Mouse (Mus musculus): ENCODE measurements around the gene Meis1. TPM values are rescaled to one million over a fixed set of nuclear protein-coding genes. Genes with fewer than 3 reads are reported as not detected.

Meis1 gene
- total and polyA plus RNA-seq, 3 experiments, result 8.2 to 16.5 TPM; not detected in 1

- Histone ChIP-seq H3K27me3 (ENCODE audit: control insufficient read depth in 1 of 2, insufficient read depth in 2 of 2, low read length in 2 of 2) (no peaks in the 10 kb centered on the region), H3K27ac (ENCODE audit: control insufficient read depth, low read depth, low read length) (no peak overlapping the region), H3K4me1 (ENCODE audit: control insufficient read depth in 1 of 2, insufficient read depth in 2 of 2, low read length in 2 of 2) (no peaks in the 10 kb centered on the region), H3K36me3 (ENCODE audit: control insufficient read depth in 1 of 2, insufficient read depth in 2 of 2, low read length in 2 of 2) (no peaks in the 10 kb centered on the region; a peak in 1 of 4 replicates), H3K79me2 (ENCODE audit: control insufficient read depth, insufficient read depth, low read length, poor library complexity) (no peaks in the 10 kb centered on the region), H3K4me3 (ENCODE audit: control insufficient read depth in 1 of 2, insufficient read depth in 1 of 2, low read depth in 2 of 2, low read length in 2 of 2) (no peak overlapping the region), H3K9ac (ENCODE audit: control insufficient read depth, low read depth, low read length, poor library complexity, severe bottlenecking) (no peak overlapping the region), H3K9me3 (replicated peaks; ENCODE audit: insufficient read depth, low read length) (no peaks in the 10 kb centered on the region)
- TF ChIP-seq ETS1 (IDR thresholded peaks at IDR 0.05; ENCODE audit: low read depth, low read length) (no peak), TCF12 (IDR thresholded peaks at IDR 0.05; ENCODE audit: low read depth, low read length) (no peak), CHD1 (IDR thresholded peaks at IDR 0.05; ENCODE audit: low read depth, low read length) (no peak), RCOR1 (IDR thresholded peaks at IDR 0.05; ENCODE audit: low read depth, low read length) (no peak), JUND (IDR thresholded peaks at IDR 0.05; ENCODE audit: low read depth, low read length) (no peak), MEF2A (IDR thresholded peaks at IDR 0.05; ENCODE audit: extremely low read depth, insufficient replicate concordance, low read depth, low read length, poor library complexity, severe bottlenecking) (no peak), EP300 (IDR thresholded peaks at IDR 0.05; ENCODE audit: low read depth in 1 of 2, low read length in 2 of 2) (no peak), TBP (IDR thresholded peaks at IDR 0.05; ENCODE audit: low read depth, low read length) (no peak), CTCF (IDR thresholded peaks at IDR 0.05 in 2 of 3, conservative IDR thresholded peaks at IDR 0.05 in 1 of 3; ENCODE audit: control insufficient read depth in 1 of 3, insufficient read depth in 1 of 3, low read depth in 2 of 3, low read length in 3 of 3, poor library complexity in 1 of 3, severe bottlenecking in 1 of 3) (no peak), UBTF (IDR thresholded peaks at IDR 0.05; ENCODE audit: borderline replicate concordance, insufficient read depth, low read depth, low read length) (no peak), MYB (IDR thresholded peaks at IDR 0.05; ENCODE audit: low read depth, low read length) (no peak), BHLHE40 (IDR thresholded peaks at IDR 0.05; ENCODE audit: borderline replicate concordance, low read depth, low read length) (no peak), TAL1 (IDR thresholded peaks at IDR 0.05; ENCODE audit: low read length) (no peak)
- no peak for DNase-seq (ENCODE audit: low read depth, low spot score)
Observed at GRCm38 (mm10) chr11:19007068-19007467, 11.7 kb downstream of the Meis1 start.

- Histone ChIP-seq H3K27me3 (ENCODE audit: control insufficient read depth in 1 of 2, insufficient read depth in 2 of 2, low read length in 2 of 2) (no peaks in the 10 kb centered on the region), H3K4me1 (ENCODE audit: control insufficient read depth in 1 of 2, insufficient read depth in 2 of 2, low read length in 2 of 2) (no peaks in the 10 kb centered on the region), H3K9me3 (replicated peaks; ENCODE audit: insufficient read depth, low read length) (no peaks in the 10 kb centered on the region), H3K27ac (ENCODE audit: control insufficient read depth, low read depth, low read length) (no peak overlapping the region), H3K4me3 (ENCODE audit: control insufficient read depth in 1 of 2, insufficient read depth in 1 of 2, low read depth in 2 of 2, low read length in 2 of 2) (no peak overlapping the region), H3K9ac (ENCODE audit: control insufficient read depth, low read depth, low read length, poor library complexity, severe bottlenecking) (no peak overlapping the region), H3K79me2 (ENCODE audit: control insufficient read depth, insufficient read depth, low read length, poor library complexity) (no peaks in the 10 kb centered on the region), H3K36me3 (ENCODE audit: control insufficient read depth in 1 of 2, insufficient read depth in 2 of 2, low read length in 2 of 2) (no peaks in the 10 kb centered on the region; a peak in 1 of 4 replicates)
- DNase-seq (ENCODE audit: low read depth, low spot score), result no peak
- TF ChIP-seq CHD1 (IDR thresholded peaks at IDR 0.05; ENCODE audit: low read depth, low read length) (no peak), POLR2AphosphoS2 (IDR thresholded peaks at IDR 0.05; ENCODE audit: low read length) (no peak), TCF12 (IDR thresholded peaks at IDR 0.05; ENCODE audit: low read depth, low read length) (no peak), POLR2A (IDR thresholded peaks at IDR 0.05; ENCODE audit: control insufficient read depth in 1 of 2, insufficient read depth in 1 of 2, low read depth in 1 of 2, low read length in 2 of 2, poor library complexity in 1 of 2) (no peak), ZMIZ1 (IDR thresholded peaks at IDR 0.05; ENCODE audit: low read depth, low read length) (no peak), E2F4 (IDR thresholded peaks at IDR 0.05; ENCODE audit: borderline replicate concordance, low read depth, low read length) (no peak), TBP (IDR thresholded peaks at IDR 0.05; ENCODE audit: low read depth, low read length) (no peak), USF1 (IDR thresholded peaks at IDR 0.05; ENCODE audit: low read depth, low read length) (no peak), GABPA (IDR thresholded peaks at IDR 0.05; ENCODE audit: low read depth, low read length) (no peak), NELFE (IDR thresholded peaks at IDR 0.05; ENCODE audit: low read depth, low read length) (no peak), UBTF (IDR thresholded peaks at IDR 0.05; ENCODE audit: borderline replicate concordance, insufficient read depth, low read depth, low read length) (no peak), ZKSCAN1 (IDR thresholded peaks at IDR 0.05; ENCODE audit: low read depth, low read length) (no peak), ETS1 (IDR thresholded peaks at IDR 0.05; ENCODE audit: low read depth, low read length) (no peak), TAL1 (IDR thresholded peaks at IDR 0.05; ENCODE audit: low read length) (no peak), MXI1 (IDR thresholded peaks at IDR 0.05; ENCODE audit: low read depth, low read length) (no peak)
Observed at GRCm38 (mm10) chr11:19005913-19006693, 12.7 kb downstream of the Meis1 start.
